Mouse (Mus musculus) layer of hippocampus, adult 8-10 months (tissue): Measurements from ENCODE around the gene Ifi47. TPM values are rescaled to one million over a fixed set of nuclear protein-coding genes. Genes with fewer than 3 reads are reported as not detected.

Source experiments
- DNase-seq, 2 experiments: peaks; one replicate each; pipeline ENCODE4 v3.0.0; 2022; ENCODE audit warnings: low spot score in 2 of 2
- total RNA-seq, 4 experiments: library from RNA; stranded (reverse); gene quantifications; 2 replicates each; pipeline ENCODE4 v1.2.4; 2022

The Ifi47 gene
- total RNA-seq, 4 experiments from 2014 or later = 0.89 to 1.4 (median 1.1) TPM

DNA sequence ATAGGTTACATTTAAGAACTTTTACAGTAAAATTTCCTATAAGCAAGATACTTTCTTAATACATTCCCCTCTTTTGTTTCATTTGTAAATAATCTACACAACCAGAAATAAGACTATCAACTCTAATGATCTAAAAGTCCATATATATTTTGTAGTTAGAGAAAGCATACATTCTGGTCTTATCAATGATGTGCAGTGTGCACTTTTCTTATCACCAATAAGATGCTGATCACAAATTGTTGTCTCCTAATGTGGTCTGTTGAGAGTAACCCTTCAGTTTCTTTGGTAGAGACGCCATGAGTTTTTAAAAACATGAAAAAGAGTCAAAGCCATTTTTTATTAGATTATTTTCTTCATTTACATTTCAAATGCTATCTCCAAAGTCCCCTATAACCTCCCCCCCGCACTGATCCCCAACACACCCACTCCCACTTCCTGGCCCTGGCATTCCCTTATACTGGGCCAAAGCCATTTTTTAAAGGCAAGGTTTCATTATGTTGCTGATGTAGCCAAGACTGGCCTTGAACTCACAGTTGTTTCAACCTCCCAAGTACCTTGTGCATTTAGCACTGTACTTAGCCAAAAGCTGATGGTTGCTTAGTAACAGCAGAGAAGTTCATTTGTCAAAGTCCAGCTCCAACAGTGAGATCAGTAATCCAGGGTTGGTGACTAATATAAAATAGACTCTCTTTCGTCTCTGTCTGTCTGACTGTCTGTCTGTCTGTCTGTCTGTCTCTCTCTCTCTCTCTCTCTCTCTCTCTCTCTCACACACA lies 13.5 kb downstream of the Ifi47 start:
- DNase-seq = no peak

DNA sequence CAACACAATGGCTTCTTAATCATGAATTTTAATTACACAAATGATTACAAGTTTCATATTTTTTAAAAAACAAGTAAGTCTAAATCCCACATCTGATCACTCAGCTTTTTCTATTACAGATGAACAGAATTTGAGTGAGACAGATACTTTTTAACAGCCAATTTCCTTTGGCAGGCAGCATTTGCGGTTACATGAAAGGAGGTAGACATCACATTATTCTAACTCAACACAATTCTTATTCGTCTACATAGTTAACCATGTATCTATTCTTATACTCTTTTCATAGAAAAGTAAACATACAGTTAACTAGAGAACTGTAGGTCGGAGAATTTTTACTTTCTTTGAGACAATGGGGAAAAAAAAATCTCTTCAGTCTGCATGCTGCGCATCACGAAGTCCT lies 14.2 kb downstream of the Ifi47 start:
- DNase-seq = no peak

DNA sequence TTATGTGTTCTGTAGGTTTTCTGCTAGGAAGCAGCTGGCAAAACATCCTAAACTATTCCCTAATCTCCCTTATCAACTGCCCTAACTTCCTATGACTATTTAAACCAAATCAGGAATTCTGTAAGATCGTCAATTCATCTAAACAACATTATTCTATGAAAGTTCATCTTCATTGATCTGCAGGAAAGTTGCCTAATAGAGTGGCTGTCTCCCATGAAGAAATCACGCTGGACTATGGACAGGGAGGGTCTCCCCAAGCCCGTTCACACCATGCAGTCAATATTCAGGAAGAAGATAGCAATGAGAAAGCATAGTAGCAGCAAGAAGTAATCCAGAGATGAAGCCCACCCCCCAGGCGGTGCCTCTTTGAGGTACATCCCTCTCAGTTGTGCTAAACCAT lies 14.8 kb downstream of the Ifi47 start:
- no peak for DNase-seq

DNA sequence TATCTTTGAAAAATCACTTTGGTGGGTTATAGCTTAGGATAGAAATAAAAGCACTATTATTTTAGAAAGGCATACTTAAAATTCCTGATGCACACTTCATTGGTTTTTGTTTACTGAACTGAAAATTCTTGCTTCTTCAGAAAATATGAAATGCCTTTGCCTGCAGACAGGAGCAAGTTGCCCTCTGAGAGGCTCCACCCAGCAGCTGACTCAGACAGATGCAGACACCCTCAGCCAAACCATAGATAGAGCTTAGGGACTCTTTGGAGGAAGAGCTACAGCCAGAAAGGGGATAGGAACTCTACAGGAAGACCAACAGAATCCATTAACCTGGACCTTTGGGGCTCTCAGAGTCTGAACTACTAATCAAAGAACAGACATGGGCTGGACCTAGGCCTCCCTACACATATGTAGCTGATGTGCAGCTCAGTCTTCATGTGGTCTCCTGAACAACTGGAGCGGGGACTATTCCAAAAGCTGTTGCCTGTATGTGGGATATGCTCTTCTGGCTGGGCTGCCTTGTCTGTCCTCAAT lies 15.7 kb downstream of the Ifi47 start:
- no peak for DNase-seq

DNA sequence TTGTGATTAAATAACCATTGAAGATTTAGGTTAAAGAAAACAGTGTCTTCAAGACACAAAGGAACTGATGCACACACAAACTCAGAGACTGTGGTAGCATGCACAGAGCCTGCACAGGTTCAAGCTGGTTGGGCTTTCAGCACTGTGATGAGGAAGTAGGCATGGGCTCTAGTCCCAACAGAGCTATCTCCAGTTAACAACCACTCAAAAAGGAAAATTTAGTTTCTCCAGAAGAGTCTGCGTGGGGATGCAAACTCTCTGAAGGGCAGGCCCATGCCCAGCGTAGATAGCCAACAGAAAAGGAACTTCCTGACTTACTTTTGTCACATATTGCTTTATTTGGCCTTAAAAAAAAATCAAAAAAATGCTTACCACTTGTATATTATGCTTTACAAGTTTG lies 16.4 kb downstream of the Ifi47 start:
- no peak for DNase-seq

DNA sequence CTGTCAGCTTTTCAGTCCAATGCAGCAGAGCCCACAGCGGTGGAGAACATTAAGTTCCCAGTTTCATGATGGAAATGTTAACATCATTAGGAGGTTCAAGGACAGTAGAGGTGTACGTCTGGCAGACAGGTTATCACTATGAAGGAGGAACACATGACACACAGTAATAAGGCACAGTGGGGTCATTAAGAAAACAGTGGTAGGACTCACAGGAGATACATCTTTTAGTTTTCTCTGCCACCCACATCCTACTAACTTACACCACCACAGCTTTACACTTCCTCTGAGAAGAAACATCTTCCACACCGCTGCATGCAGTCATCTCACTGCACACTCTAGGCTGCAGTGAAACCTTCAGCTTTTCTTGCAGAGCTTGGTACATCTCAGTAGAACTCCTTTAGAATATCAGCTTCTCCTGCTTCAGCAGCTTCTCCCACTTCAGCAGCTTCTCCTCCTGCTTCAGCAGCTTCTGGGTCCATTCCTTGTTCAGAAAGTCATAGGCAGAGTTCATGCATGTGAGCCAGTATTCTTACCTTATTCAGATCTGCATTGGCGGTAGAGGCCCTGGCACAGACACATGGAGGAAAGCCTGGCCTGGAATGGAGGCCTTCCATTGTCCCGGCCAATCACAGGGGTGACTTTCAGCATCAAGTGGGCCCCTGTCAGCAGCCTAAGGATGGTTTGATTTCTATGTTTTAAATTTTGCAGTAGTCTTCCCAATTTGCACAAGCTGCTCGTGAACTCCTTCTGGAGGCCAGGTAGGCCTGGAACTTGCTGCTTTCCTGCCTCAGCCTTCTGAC lies 17.7 kb downstream of the Ifi47 start:
- no peak for DNase-seq

DNA sequence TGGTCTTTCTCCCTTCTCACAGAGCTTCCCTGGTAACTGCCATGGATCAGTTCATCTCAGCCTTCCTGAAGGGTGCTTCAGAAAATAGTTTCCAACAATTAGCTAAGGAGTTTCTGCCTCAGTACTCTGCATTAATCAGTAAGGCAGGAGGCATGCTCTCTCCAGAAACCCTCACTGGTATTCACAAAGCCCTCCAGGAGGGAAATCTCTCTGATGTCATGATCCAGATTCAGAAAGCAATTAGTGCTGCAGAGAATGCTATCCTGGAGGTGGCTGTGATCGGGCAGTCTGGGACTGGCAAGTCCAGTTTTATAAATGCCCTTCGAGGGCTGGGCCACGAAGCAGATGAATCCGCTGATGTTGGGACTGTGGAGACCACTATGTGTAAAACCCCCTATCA lies 19.0 kb downstream of the Ifi47 start:
- DNase-seq = no peak

DNA sequence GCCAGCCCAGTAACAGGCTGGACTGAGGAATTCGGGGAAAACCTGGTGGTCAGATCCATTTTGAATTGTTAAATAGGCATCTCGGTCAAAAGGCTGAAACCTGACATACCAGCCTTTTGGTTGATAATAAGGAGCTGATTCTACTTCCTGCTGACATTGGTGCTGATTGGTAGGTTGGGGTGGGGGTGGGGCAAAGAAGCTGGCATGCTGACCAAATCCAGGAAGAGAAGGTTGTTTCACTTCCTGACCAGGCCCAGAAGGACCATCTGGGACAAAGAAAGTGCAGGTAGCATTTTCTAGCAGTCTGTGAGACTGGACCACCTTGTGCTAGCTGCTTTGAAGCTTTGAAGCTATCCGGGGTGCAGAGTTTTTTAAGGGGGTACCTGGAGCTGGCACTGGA lies 24.0 kb downstream of the Ifi47 start:
- no peak for DNase-seq

DNA sequence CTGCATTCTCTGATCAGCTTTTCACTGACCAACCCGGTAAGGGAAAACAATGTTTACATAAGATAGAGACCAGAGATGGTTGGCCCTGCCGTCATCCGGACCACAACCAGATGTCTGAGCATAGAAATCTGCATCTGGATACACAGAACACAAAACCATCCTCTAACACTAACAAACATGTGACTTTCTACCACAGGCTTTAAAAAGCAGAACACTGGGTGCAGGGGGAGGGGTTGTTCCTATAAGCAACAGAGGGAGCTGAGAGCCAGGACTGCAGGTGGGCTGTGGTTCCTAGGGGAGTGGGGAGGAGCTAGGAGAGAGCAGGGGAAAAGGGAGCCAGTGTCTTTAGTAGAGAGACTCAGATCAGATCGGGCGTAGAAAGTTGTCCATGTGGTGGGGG lies 25.1 kb downstream of the Ifi47 start:
- no peak for DNase-seq

DNA sequence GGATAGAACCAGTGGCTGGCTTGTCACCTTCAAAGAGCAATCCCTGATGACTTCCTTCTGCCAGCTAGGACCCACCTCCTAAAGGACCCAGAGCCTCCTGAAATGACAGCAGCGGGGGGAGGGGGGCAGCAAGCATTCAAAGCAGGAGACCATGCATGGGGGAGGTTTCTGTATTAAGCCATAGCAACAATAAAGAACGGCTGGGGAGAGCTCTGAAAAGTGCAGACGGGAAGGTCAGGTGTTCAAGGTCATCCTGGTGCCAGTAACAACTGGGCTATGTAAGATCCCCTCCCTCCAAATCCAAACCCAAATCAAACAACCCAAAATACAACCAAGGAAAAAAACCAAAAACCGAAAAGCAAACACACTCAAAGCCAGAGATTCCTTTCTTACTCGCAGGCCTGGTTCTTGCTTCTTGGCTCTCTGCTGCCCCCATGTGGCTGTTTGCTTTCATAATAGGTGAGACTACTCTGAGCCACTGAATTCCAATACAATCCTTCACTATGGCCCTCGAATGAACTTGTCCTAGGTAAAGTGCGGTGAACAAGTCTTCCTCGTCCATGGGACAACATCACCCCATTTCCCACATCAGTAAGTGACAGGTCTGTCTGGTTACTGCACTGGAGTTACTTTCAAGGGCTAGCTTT lies 26.8 kb downstream of the Ifi47 start:
- DNase-seq = peak; percentile 56 to 87

DNA sequence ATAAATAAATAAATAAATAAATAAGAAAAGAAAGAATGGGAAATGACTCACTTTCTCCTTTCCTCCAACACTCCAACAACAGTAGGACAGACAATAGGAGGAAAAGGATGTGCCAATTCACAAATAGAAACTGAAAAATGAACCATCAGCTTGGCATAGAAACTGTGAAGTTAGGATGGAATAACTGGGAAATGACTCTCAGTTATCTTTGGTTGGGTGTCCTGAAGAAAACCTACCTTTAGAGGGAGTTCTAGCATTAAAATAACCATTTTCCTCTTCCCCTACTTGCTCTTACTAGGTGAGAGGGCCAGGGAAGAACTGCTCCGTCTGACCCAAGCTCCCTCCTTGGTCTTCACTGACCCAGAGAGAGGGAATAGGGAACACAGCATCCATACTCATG lies 29.4 kb downstream of the Ifi47 start:
- no peak for DNase-seq

DNA sequence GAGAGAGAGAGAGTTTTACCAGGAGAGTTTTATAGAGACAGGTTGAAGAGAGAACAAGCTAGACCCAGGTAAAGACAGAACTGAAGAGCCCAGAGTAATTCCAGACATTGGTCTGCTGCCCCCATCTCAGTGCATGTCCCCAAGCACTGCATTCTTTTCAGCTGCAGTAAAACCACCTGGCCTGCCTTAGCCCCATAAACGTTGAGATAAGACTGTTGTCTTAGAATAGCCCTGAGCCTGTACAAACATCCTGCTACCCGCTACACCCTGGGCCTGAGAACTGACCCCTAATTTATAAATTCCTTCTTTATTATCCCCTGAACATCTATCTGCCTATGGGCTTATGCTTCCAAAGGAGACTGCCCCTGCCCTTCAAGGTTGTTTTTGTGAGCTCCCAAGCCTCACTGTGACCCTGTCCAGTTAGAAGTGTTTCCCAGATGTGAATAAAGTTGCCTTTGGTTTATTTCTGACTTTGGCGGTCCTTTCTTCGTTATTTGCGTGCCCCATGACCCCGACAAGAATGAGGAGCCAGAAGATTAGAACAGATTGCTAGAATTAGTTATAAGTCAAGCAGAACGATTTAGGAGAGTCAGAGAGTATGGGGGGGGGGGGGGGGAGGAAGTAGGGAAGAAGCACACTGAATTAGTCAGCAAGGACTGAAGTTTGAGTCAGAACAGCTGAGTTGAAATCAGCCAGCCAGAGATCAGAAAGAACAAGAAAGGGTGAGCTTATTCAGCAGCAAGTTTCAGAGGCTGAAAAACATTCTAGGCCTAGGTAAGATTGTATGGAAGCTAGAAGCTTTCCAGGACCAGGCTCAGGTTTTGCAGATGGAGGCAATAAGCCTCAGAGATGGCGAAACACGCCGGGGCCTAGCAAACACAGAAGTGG lies 31.5 kb downstream of the Ifi47 start:
- DNase-seq = no peak

DNA sequence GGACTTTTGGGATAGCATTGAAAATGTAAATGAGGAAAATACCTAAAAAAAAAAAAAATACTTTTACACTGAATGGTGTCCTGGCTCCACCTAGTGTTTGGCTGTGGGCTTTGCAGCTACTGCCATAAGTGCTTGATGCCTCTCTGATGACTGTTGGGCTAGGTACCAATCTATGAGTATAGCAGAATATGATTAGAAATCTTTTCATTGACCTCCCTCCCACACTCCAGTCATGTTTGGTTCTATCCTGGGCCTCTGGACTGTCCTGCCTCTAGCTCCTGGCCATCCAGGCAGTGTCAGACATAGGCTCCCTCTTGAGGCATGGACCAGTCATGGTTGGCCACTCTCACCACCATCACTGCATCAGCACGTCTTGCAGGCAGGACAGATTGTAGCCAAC lies 32.4 kb downstream of the Ifi47 start:
- DNase-seq = peak in 1 of 2 experiments; percentile 12

DNA sequence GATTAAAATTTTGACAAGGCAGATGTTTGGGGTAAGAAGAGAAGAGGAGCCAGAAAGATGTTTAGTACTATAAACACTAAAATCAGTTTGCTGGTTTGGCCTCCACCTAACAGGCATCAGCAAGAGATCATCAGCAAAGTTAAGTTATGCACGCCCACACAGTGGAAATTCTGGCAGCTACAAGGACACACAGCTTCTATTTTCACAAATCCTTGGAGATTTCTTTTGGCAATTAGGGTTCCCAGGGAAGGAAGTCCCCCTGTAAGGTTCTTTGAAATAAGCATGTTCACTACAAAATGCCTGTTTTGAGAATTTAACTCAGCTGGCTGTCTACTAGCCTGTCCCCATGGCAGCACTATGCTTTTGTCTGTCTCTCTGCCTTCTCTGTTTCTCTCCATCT lies 34.6 kb downstream of the Ifi47 start:
- no peak for DNase-seq

DNA sequence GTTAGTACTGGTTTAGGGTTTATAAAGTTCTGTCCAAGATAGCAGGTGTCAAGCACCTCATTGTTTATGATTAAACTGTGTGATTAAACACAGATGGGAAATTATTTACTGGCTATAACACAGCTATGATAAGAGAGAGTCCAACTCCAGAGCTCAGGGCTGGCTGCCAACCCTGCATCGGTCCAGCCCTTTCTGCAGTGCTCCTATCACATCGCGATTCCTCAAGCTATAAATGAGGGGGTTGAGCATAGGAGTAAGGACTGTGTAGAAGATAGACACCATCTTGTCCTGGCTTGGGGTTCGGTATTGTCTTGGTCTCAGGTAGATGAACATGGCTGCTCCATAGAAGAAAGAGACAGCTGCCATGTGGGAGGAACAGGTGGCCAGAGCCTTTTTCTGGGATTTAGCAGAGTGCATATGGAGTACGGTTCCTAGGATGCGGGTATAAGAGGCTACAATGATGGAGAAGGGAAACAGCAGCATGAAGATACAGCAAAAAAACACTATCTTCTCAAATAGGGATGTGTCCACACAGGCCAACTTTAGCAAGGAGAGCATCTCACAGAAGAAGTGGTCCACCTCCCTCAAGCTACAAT lies 36.3 kb downstream of the Ifi47 start:
- peak; percentile 25 to 35 for DNase-seq

DNA sequence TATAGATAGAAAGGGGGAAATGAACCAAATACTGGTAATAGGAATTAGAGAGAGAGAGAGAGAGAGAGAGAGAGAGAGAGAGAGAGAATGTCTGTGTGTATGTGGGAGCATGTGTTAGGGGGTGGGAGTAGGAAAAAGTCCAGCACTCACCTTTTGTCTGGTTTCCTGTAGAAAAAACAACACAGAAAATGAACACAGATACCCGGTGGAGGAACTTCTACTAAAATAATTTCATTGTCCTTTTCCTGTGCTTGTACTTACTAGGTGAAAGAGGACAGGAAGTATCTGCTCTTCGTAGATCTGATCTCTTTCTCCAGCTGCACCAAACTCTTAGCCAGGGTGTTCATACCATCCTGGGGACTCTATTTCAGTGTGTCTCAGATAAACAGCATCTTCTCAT lies 37.8 kb downstream of the Ifi47 start:
- DNase-seq = no peak

DNA sequence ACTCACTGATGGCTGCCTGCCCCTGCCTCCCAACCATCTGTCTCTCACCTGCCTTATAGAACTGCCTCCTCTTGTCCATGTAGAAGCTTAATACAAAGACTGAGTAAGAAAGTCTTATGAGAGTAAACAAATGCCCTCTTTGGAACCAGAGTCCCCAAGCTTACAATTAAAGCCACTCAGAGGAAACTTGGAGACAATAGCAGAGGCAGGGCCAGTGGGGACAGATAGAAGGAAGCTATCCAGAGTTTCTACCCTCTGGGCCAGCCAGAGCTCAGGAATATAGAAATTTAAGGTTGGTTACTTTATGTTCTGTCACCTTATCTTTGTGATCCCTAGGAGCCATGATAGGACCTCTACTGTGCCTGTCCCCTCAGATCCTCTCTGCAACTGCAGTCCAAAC lies 38.4 kb downstream of the Ifi47 start, which contains the start of gene Olfr1396:
Olfr1396 (minus strand) TSS at position 101 of the 400 bp plus-strand sequence.
- no peak for DNase-seq

DNA sequence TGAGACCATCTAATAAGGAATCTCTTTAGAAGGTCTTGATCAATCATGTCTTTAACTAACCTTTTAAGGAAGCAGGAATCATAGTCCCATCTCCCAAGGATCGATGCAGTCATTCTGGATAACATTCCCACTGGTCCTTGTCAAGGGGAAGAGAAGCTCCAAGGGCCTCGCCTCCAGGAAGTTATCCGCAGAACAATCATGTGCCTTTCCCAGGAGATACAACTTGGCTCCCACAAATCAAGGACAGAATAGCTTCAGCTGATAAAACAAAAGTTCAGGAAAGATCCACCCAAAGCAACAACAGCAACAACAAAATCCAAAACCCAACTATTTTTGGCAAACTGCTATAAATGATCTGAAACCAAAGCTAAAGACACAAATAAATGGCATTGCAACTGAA lies 43.2 kb downstream of the Ifi47 start:
- no peak for DNase-seq

DNA sequence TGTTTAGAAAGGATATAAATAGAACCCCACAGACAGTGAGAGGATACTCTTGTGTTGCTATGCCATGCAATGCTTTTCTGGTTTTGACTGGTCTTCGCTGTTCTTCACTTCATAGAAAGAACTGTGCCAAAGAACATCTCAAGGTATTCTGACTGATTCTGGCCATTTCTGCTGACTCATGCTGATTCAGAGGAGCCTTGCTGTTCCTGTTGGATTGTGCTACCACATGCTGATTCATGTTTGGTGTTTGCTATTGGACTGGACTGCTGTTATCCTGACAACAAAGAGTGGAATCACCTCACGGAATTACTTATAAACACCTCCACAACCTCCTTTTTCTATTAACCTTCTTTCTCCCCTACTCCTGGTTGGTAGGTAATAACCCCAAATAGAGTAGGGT lies 47.8 kb downstream of the Ifi47 start:
- DNase-seq = no peak

DNA sequence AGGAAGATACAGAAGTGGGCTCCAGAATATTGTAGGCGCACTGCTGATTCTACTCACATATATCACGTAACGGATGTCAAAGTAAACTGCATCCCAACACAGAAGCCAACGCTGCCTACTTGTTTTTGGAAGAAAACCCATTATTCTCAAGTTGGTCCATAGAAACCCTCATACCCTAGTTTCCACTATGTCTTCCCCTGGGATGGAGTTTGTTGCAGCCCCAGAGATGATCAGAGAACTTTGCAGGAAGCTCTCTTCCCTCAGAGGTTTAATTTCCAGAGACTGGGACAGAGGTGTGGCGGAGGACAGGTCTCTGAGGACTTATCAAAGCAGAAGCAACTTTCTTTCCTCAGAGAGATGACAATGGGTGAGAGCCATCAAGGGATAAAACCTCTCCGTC lies 65.6 kb downstream of the Ifi47 start, which contains the start of gene Olfr1395:
Olfr1395 (plus strand) TSS at position 301 of the 400 bp plus-strand sequence.
- no peak for DNase-seq
